Mouse (Mus musculus) liver, embryonic 16.5 days (tissue): Measurements from ENCODE around the gene Phkb. TPM values are rescaled to one million over a fixed set of nuclear protein-coding genes. Genes with fewer than 3 reads are reported as not detected.
A peak's percentile ranks its signal among the peaks of the same experiment; 100 is the strongest.
"Not testable (repeated sequence)": the region's sequence is repeated elsewhere in the genome, so short reads cannot be mapped to it uniquely, and the experiment has no call there.

Source experiments
- ATAC-seq: fragments of 200-750 bp; cut with Nextera tagmentation; 2 replicates; pipeline ENCODE4 v1.8.0; 2017; ENCODE audit warnings: low read depth, mild to moderate bottlenecking, moderate number of reproducible peaks, moderate library complexity
- H3K27ac ChIP-seq: fragments of 300-500 bp; sonication (generic); 2 replicates; pipeline ENCODE4 v1.5.1; 2014; ENCODE audit warnings: mild to moderate bottlenecking, low read length
- H3K27me3 ChIP-seq: fragments of 300-500 bp; sonication (generic); 2 replicates; pipeline ENCODE4 v1.6.1; 2014; ENCODE audit warnings: low read depth, low read length, mixed read lengths; ENCODE audit not compliant: control insufficient read depth, insufficient read depth
- H3K36me3 ChIP-seq: fragments of 300-500 bp; sonication (generic); 2 replicates; pipeline ENCODE4 v1.6.1; 2014; ENCODE audit warnings: mild to moderate bottlenecking; ENCODE audit not compliant: control insufficient read depth, insufficient read depth
- H3K4me1 ChIP-seq: fragments of 300-500 bp; sonication (generic); 2 replicates; pipeline ENCODE4 v1.6.1; 2014; ENCODE audit warnings: low read depth, low read length, mixed read lengths; ENCODE audit not compliant: control insufficient read depth
- H3K4me2 ChIP-seq: fragments of 300-500 bp; sonication (generic); 2 replicates; pipeline ENCODE4 v1.6.1; 2014; ENCODE audit warnings: low read depth, low read length, mixed read lengths
- H3K4me3 ChIP-seq: fragments of 300-500 bp; sonication (generic); 2 replicates; pipeline ENCODE4 v1.5.1; 2014; ENCODE audit warnings: low read depth, mild to moderate bottlenecking, low read length
- H3K9ac ChIP-seq: fragments of 300-500 bp; sonication (generic); 2 replicates; pipeline ENCODE4 v1.6.1; 2014; ENCODE audit warnings: low read depth, low read length
- H3K9me3 ChIP-seq: fragments of 300-500 bp; sonication (generic); replicated peaks from 2 replicates; pipeline ENCODE4 v1.6.1; 2016; ENCODE audit warnings: low read length; ENCODE audit not compliant: control insufficient read depth
- whole genome bisulfite sequencing: fragments of 180-500 bp; shearing (Covaris S2); extraction: QIAGEN DNeasy Blood & Tissue Kit; methylation state at CpG from one replicate; pipeline ENCODE4 v1.1.7; 2014; ENCODE audit not compliant: insufficient replicate concordance; 5-methylcytosine and 5-hydroxymethylcytosine counted together
- polyA plus RNA-seq: library from polyadenylated mRNA; unstranded; fragments of >200 nt; fragmentation: Nextera tagmentation; extraction: Ambion mirVana; gene quantifications from 2 replicates; pipeline ENCODE4 v1.2.1, GENCODE M21; 2015

Gene Phkb
- polyA plus RNA-seq, 1 experiment from 2014 or later, result 12.7 TPM

DNA sequence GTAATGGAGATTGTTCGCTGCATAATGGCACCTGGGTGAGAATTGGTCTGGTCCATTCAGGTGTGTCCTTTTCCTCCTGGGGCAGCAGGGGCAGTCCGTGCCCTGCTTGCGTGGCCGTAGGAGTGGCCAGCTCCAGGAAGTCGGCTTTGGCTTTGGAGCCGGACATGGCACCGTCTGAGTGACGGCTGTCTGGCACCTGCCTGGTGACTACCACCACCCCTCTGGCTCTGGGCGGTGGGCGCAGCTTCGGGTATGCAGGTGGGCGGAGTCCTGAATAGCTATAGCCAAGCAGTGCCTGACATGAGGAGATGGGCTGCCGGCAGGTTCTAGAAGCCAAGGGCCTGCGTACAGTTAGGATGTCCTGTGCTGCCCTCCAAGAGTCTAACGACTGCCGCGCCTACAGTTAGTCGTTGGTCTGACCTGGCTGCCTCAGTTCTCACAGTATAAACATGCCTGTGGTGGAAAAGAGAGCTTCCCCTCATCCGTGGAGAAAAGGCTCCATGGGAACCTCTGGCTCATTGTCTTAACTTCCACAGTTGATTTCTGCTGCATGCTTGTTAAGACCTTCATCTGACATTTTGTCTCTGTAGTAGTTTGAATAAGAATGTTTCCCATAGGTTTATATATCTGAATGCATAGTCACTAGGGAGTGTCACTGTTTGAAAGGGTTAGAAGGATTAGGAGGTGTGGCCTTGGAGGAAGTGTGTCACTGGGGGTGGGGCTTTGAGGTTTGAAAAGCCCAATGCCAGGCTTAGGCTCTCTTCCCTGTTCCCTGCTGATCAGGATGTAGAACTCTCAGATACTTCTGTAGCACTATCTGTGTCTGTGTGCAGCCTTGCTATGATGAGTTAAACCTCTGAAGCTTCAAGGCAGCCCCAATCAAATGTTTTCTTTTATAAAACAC is 13.7 kb downstream of the Phkb start:
- Histone ChIP-seq H3K27ac (no peak overlapping the region), H3K36me3 (no peaks in the 10 kb centered on the region), H3K27me3 (no peaks in the 10 kb centered on the region), H3K4me1 (no peaks in the 10 kb centered on the region), H3K9ac (no peak overlapping the region), H3K4me3 (no peak overlapping the region), H3K9me3 (no peaks in the 10 kb centered on the region), H3K4me2 (no peak overlapping the region)
- WGBS, result 81% methylated on average over 19 of the region's 19 CpGs
- ATAC-seq, result 0 out of 2 replicates have a peak, but pooled peaks have one; percentile 24

DNA sequence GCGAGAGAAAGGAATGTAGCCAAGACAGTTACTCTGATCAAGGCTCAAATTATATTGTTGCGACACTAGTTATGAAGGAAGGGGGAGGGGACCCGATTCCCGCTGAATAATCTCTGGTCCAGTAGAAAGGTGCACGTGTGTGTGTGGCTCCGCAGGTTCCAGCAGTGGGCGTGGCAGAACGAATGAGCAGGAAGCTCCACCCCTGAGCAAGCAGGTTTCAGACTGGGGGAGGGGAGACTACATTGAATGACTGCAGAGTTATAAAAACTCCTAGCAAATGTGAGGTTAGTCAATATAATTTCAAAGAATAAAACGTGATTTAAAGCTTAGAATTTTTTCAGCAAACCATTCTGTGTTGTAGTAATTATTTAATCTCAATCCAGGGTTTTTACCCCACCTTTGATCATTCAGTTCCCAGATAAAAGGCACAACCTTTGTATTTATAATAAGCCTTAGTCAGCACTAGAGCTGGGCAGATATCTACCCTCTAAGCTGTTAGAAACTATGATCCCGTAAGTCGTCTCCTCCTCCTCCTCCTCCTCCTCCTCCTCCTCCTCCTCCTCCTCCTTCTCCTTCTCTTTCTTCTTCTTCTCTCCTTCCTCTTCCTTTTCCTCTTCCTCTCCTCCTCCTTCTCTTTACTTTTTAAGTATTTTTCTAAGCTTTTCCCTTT is 16.6 kb downstream of the Phkb start:
- H3K4me3 ChIP-seq, H3K9ac ChIP-seq, H3K27me3 ChIP-seq, H3K27ac ChIP-seq, H3K9me3 ChIP-seq, H3K36me3 ChIP-seq, H3K4me2 ChIP-seq, ATAC-seq, H3K4me1 ChIP-seq: not testable (repeated sequence)
- WGBS, result 36% methylated on average over 11 of the region's 11 CpGs

DNA sequence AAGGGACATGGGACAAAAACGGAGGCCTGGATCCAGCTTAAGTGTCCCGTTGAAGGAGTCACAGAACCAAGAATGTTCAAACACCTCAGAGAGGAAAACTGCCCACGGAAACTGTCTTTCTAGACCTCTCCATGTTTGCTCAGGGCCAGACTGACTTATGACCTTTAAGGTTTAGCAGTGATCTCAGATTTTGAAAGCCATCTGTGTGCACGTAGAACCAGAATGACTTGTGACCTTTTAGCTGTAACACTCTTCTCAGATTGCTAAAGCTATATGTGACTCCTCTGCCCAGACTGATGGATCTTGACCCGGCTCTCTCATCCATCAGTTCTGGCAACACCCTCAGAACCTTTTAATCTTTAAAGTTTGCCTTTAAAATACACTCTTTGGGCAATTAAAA is 19.9 kb downstream of the Phkb start:
- WGBS, result 65% methylated on average over 5 of the region's 5 CpGs
- no peak overlapping the region for H3K4me2 ChIP-seq
- H3K36me3 ChIP-seq, result no peaks in the 10 kb centered on the region
- no peaks in the 10 kb centered on the region for H3K9me3 ChIP-seq
- no peaks in the 10 kb centered on the region for H3K27me3 ChIP-seq
- no peak overlapping the region for H3K27ac ChIP-seq
- no peak overlapping the region for H3K9ac ChIP-seq
- H3K4me1 ChIP-seq, result no peaks in the 10 kb centered on the region; the same call in 1 of the 2 replicates
- H3K4me3 ChIP-seq, result no peak overlapping the region
- ATAC-seq, result peak; percentile 51

DNA sequence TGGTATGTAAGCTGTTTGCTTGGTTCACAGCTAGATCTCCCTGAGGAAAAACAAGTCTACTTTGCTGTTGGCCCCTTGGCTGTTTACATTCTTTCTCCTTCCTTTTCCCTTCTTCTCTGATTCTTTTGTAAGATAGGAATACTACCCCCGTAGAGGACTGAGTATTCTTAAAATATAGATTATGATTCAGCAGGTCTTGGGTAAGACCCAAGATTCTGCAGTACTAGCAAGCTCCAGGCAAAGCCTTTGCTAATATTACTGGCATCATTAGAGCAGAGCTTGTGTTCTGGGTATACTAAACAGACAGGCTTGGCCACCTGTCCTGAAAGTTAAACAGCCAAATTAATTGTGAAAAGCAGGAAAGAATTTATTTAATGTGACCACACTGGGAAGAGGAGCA is 21.6 kb downstream of the Phkb start:
- ATAC-seq, result no peak
- Histone ChIP-seq H3K4me2 (no peak overlapping the region), H3K4me1 (no peaks in the 10 kb centered on the region; the same call in 1 of the 2 replicates), H3K27me3 (no peaks in the 10 kb centered on the region), H3K27ac (no peak overlapping the region), H3K36me3 (no peaks in the 10 kb centered on the region), H3K9ac (no peak overlapping the region), H3K4me3 (no peak overlapping the region), H3K9me3 (no peaks in the 10 kb centered on the region)
- 17% methylated on average over 1 of the region's 1 CpGs for WGBS

DNA sequence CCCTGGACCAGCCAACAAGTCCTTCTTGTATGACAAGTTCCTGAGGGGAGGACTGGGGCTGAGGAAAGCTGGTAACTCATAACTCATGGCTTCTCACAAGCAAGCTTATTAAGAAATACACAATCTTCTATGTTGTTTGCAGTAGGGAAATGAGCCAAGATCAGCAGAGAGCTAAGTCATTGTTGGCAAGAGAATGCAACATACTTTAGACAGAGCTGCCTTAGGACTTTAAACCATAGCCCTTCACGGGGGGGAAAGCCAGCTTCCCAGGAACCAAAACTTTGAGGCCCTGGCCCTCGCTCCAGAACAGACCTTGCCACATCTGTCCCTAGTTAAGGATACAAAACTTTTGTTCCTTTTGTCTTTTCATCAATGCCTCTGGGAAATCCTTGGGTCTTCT is 30.9 kb downstream of the Phkb start:
- no peaks in the 10 kb centered on the region for H3K36me3 ChIP-seq
- H3K4me2 ChIP-seq, result no peak overlapping the region
- H3K27ac ChIP-seq, result no peak overlapping the region
- WGBS, result 77% methylated on average over 2 of the region's 2 CpGs
- no peak overlapping the region for H3K9ac ChIP-seq
- H3K4me3 ChIP-seq, result no peak overlapping the region
- H3K27me3 ChIP-seq, result no peaks in the 10 kb centered on the region
- ATAC-seq, result no peak
- no peaks in the 10 kb centered on the region for H3K9me3 ChIP-seq
- H3K4me1 ChIP-seq, result no peaks in the 10 kb centered on the region

DNA sequence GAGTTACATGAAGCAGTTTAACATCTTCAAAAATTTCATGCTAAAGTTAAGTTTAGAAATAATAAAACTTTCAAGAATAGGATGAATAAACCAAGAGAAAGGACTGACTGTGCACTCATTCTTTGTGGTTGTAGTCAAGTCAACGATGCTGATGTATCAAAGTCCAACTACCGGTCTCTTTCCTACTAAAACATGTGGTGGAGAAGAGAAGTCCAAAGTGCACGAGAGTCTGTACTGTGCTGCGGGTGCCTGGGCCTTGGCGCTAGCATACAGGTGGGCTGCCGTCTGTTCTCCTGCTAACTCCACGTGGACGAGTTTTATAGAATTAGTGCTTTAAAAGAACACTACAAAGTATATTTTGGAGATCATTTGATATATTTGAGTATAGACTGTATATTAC is 37.2 kb downstream of the Phkb start:
- H3K4me3 ChIP-seq, result no peak overlapping the region
- no peaks in the 10 kb centered on the region for H3K9me3 ChIP-seq
- H3K4me1 ChIP-seq, result no peaks in the 10 kb centered on the region
- H3K36me3 ChIP-seq, result peaks cover 3% of the 10 kb centered on the region; the same call in 1 of the 2 replicates
- H3K9ac ChIP-seq, result no peak overlapping the region
- H3K4me2 ChIP-seq, result no peak overlapping the region
- H3K27me3 ChIP-seq, result no peaks in the 10 kb centered on the region
- H3K27ac ChIP-seq, result no peak overlapping the region
- 77% methylated on average over 8 of the region's 8 CpGs for WGBS
- 0 out of 2 replicates have a peak, but pooled peaks have one; percentile 32 for ATAC-seq

DNA sequence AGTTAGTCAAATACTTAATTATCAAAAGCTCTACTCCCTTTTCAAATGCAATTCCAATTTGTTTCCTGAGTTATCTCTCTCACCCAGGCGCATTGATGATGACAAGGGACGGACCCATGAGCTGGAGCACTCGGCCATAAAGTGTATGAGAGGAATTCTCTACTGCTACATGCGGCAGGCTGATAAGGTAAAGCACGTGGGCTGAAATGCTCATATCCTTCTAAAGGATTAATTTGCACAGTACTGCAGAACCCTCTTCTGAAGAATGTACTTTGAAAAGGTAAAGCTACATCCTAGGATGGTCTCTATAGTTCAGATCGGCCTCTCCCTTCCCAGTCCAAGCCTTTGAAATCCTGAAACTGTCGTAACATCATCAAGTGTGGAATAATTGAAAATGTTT is 38.9 kb downstream of the Phkb start:
- ATAC-seq, result peak; percentile 77
- no peaks in the 10 kb centered on the region for H3K4me1 ChIP-seq
- H3K9me3 ChIP-seq, result no peaks in the 10 kb centered on the region
- H3K4me3 ChIP-seq, result no peak overlapping the region
- no peaks in the 10 kb centered on the region for H3K27me3 ChIP-seq
- H3K27ac ChIP-seq, result no peak overlapping the region
- H3K36me3 ChIP-seq, result peaks cover 3% of the 10 kb centered on the region; the same call in 1 of the 2 replicates
- 52% methylated on average over 7 of the region's 7 CpGs for WGBS
- H3K4me2 ChIP-seq, result no peak overlapping the region
- no peak overlapping the region for H3K9ac ChIP-seq

DNA sequence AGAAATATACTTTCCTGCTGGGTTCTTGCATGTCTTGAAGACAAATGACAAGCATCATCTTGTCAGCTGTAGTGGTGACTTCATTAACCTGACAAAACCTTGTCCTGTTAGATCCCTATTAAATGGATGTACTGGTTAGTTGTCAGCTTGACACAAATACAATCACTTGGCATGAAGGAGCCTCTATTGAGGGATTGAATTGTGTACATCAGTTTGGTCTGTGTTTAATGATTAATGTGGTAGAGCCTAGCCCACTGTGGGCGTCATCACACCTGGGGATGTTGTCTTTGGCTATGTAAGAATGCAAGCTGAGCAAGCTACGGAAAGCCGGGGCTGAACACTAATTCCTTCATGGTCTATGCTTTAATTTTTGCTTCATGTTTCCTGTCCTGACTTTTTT is 44.1 kb downstream of the Phkb start:
- H3K9me3 ChIP-seq, result no peaks in the 10 kb centered on the region
- ATAC-seq, result no peak
- H3K36me3 ChIP-seq, result peaks cover 7% of the 10 kb centered on the region
- no peaks in the 10 kb centered on the region for H3K4me1 ChIP-seq
- H3K4me3 ChIP-seq, result no peak overlapping the region
- WGBS, result 78% methylated on average over 3 of the region's 3 CpGs
- H3K4me2 ChIP-seq, result no peak overlapping the region
- H3K9ac ChIP-seq, result no peak overlapping the region
- H3K27me3 ChIP-seq, result no peaks in the 10 kb centered on the region
- H3K27ac ChIP-seq, result no peak overlapping the region

DNA sequence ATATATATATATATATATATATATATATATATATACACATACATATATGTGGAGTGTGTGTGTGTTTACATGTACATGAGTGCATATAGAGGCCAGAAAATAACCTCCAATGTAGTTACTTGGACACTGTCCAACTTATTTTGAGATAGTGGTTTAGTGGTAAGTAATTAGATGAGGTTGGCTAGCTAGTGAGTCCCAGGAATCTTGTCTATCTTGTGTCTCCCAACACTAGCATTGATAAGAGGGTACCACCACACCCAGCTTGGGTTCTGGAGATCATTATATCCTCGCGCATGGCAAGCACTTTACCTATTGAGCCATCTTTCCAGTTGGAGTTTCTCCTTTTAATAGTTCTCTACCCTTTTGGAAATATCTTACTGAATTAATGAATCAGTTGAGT is 56.9 kb downstream of the Phkb start:
- H3K9ac ChIP-seq, result no peak overlapping the region
- 49% methylated on average over 2 of the region's 2 CpGs for WGBS
- no peak for ATAC-seq

More for the DNA sequence above, 56.9 kb downstream of the Phkb start:
- H3K27ac ChIP-seq, result no peak overlapping the region
- no peaks in the 10 kb centered on the region for H3K9me3 ChIP-seq
- H3K36me3 ChIP-seq, result peaks cover 2% of the 10 kb centered on the region; the same call in 1 of the 2 replicates
- no peak overlapping the region for H3K4me3 ChIP-seq
- no peak overlapping the region for H3K4me2 ChIP-seq
- H3K27me3 ChIP-seq, result no peaks in the 10 kb centered on the region
- no peaks in the 10 kb centered on the region for H3K4me1 ChIP-seq
